Mouse (Mus musculus): ENCODE results near the gene Card6. TPM values are rescaled to one million over a fixed set of nuclear protein-coding genes. Genes with fewer than 3 reads are reported as not detected.

Card6 gene
- polyA plus RNA-seq (2014; fragmentation: Nextera tagmentation; extraction: Ambion mirVana): 1.9 and 2.1 TPM in 2 replicates

- Histone ChIP-seq H3K4me1 (ENCODE audit: control insufficient read depth, insufficient read depth, low read length) (no peaks in the 10 kb centered on the region), H3K4me2 (ENCODE audit: low read depth, low read length) (peak within 1 kb of the TSS; percentile 46), H3K36me3 (ENCODE audit: control insufficient read depth, insufficient read depth, low read length) (no peaks in the 10 kb centered on the region), H3K9me3 (ENCODE audit: control insufficient read depth, low read length) (no peaks in the 10 kb centered on the region), H3K27me3 (replicated peaks; ENCODE audit: control insufficient read depth, insufficient read depth, low read length) (no peaks in the 10 kb centered on the region), H3K4me3 (ENCODE audit: low read depth, low read length) (peak within 1 kb of the TSS; percentile 32), H3K27ac (replicated peaks; ENCODE audit: low read depth, low read length) (peak within 1 kb of the TSS; percentile 55), H3K9ac (ENCODE audit: low read depth, low read length) (peak within 1 kb of the TSS; percentile 49; the same call in 1 of the 2 replicates)
- no peak for ATAC-seq (ENCODE audit: low read depth)
- DNase-seq (ENCODE audit: low spot score): no peak
- WGBS: 50% methylated on average over 21 of the region's 21 CpGs
Measured at GRCm38 (mm10) chr15:5107686-5108654, at the start of gene Card6. Gene Card6, minus strand, starts transcription at chr15:5108539.

- ATAC-seq (ENCODE audit: low read depth) (no peak), DNase-seq (ENCODE audit: low spot score) (no peak)
- Histone ChIP-seq H3K36me3 (ENCODE audit: control insufficient read depth, insufficient read depth, low read length) (no peaks in the 10 kb centered on the region), H3K4me2 (ENCODE audit: low read depth, low read length) (no peak overlapping the region), H3K4me3 (ENCODE audit: low read depth, low read length) (no peak overlapping the region), H3K4me1 (ENCODE audit: control insufficient read depth, insufficient read depth, low read length) (no peaks in the 10 kb centered on the region), H3K9ac (ENCODE audit: low read depth, low read length) (no peak overlapping the region), H3K27me3 (replicated peaks; ENCODE audit: control insufficient read depth, insufficient read depth, low read length) (no peaks in the 10 kb centered on the region), H3K9me3 (ENCODE audit: control insufficient read depth, low read length) (no peaks in the 10 kb centered on the region), H3K27ac (replicated peaks; ENCODE audit: low read depth, low read length) (no peak overlapping the region)
- 43% methylated on average over 1 of the region's 1 CpGs for WGBS
Measured at GRCm38 (mm10) chr15:5157386-5157785, 49.0 kb upstream of the Card6 start.

- DNase-seq (ENCODE audit: low spot score) (no peak), ATAC-seq (ENCODE audit: low read depth) (no peak)
- 83% methylated on average over 4 of the region's 4 CpGs for WGBS
- H3K4me1 ChIP-seq (ENCODE audit: control insufficient read depth, insufficient read depth, low read length): no peaks in the 10 kb centered on the region
- no peaks in the 10 kb centered on the region for H3K9me3 ChIP-seq (ENCODE audit: control insufficient read depth, low read length)
- no peak overlapping the region for H3K4me2 ChIP-seq (ENCODE audit: low read depth, low read length)
- H3K4me3 ChIP-seq (ENCODE audit: low read depth, low read length): no peak overlapping the region
- no peak overlapping the region for H3K27ac ChIP-seq (replicated peaks; ENCODE audit: low read depth, low read length)
- no peaks in the 10 kb centered on the region for H3K27me3 ChIP-seq (replicated peaks; ENCODE audit: control insufficient read depth, insufficient read depth, low read length)
- H3K36me3 ChIP-seq (ENCODE audit: control insufficient read depth, insufficient read depth, low read length): no peaks in the 10 kb centered on the region
- H3K9ac ChIP-seq (ENCODE audit: low read depth, low read length): no peak overlapping the region
Measured at GRCm38 (mm10) chr15:5156355-5156754, 48.0 kb upstream of the Card6 start.

GRCm38 (mm10) chr15:5155093-5155492, 46.8 kb upstream of the Card6 start:
- no peak overlapping the region for H3K27ac ChIP-seq (replicated peaks; ENCODE audit: low read depth, low read length)
- DNase-seq (ENCODE audit: low spot score) (no peak), ATAC-seq (ENCODE audit: low read depth) (no peak)
- H3K4me2 ChIP-seq (ENCODE audit: low read depth, low read length): no peak overlapping the region
- no peaks in the 10 kb centered on the region for H3K27me3 ChIP-seq (replicated peaks; ENCODE audit: control insufficient read depth, insufficient read depth, low read length)
- no peaks in the 10 kb centered on the region for H3K9me3 ChIP-seq (ENCODE audit: control insufficient read depth, low read length)
- H3K4me3 ChIP-seq (ENCODE audit: low read depth, low read length): no peak overlapping the region
- no peak overlapping the region for H3K9ac ChIP-seq (ENCODE audit: low read depth, low read length)
- H3K4me1 ChIP-seq (ENCODE audit: control insufficient read depth, insufficient read depth, low read length): no peaks in the 10 kb centered on the region
- 63% methylated on average over 5 of the region's 5 CpGs for WGBS
- H3K36me3 ChIP-seq (ENCODE audit: control insufficient read depth, insufficient read depth, low read length): no peaks in the 10 kb centered on the region

GRCm38 (mm10) chr15:5154621-5155020, 46.3 kb upstream of the Card6 start:
- no peaks in the 10 kb centered on the region for H3K9me3 ChIP-seq (ENCODE audit: control insufficient read depth, low read length)
- DNase-seq (ENCODE audit: low spot score) (no peak), ATAC-seq (ENCODE audit: low read depth) (no peak)
- no peaks in the 10 kb centered on the region for H3K4me1 ChIP-seq (ENCODE audit: control insufficient read depth, insufficient read depth, low read length)
- H3K36me3 ChIP-seq (ENCODE audit: control insufficient read depth, insufficient read depth, low read length): no peaks in the 10 kb centered on the region
- H3K27ac ChIP-seq (replicated peaks; ENCODE audit: low read depth, low read length): no peak overlapping the region
- no peaks in the 10 kb centered on the region for H3K27me3 ChIP-seq (replicated peaks; ENCODE audit: control insufficient read depth, insufficient read depth, low read length)
- no peak overlapping the region for H3K4me2 ChIP-seq (ENCODE audit: low read depth, low read length)
- H3K9ac ChIP-seq (ENCODE audit: low read depth, low read length): no peak overlapping the region
- WGBS: 74% methylated on average over 9 of the region's 9 CpGs
- no peak overlapping the region for H3K4me3 ChIP-seq (ENCODE audit: low read depth, low read length)

DNA sequence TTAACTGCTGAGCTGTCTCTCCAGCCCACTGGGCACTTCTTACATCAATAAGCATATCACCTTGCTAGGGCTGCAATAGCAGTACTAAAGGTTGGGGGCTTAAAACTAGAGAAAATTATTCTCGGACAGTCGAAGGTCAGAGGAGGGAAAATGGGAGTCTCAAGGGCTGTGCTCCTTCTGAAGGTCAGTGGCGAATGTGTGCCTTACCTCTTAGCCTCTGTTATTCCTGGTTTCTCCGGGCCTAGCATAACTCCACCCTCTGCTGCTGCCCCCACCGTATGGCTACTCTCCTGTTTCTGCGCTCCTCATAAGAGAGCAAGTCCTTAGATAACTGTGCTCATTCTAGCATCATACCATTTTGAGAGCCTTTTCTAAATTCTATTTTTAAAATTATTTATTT, 43.8 kb upstream of the Card6 start:
- Histone ChIP-seq H3K4me1 (ENCODE audit: control insufficient read depth, insufficient read depth, low read length) (peaks cover 10% of the 10 kb centered on the region), H3K9me3 (ENCODE audit: control insufficient read depth, low read length) (no peaks in the 10 kb centered on the region), H3K27me3 (replicated peaks; ENCODE audit: control insufficient read depth, insufficient read depth, low read length) (no peaks in the 10 kb centered on the region), H3K36me3 (ENCODE audit: control insufficient read depth, insufficient read depth, low read length) (no peaks in the 10 kb centered on the region), H3K4me2 (ENCODE audit: low read depth, low read length) (no peak overlapping the region), H3K27ac (replicated peaks; ENCODE audit: low read depth, low read length) (no peak overlapping the region), H3K4me3 (ENCODE audit: low read depth, low read length) (no peak overlapping the region), H3K9ac (ENCODE audit: low read depth, low read length) (no peak overlapping the region)
- ATAC-seq (ENCODE audit: low read depth): no peak
- no peak for DNase-seq (ENCODE audit: low spot score)
- 94% methylated on average over 6 of the region's 6 CpGs for WGBS

- no peak for ATAC-seq (ENCODE audit: low read depth)
- Histone ChIP-seq H3K27me3 (replicated peaks; ENCODE audit: control insufficient read depth, insufficient read depth, low read length) (no peaks in the 10 kb centered on the region), H3K4me3 (ENCODE audit: low read depth, low read length) (no peak overlapping the region), H3K36me3 (ENCODE audit: control insufficient read depth, insufficient read depth, low read length) (0 out of 2 replicates have a peak, but pooled peaks cover 4% of the 10 kb centered on the region), H3K27ac (replicated peaks; ENCODE audit: low read depth, low read length) (no peak overlapping the region), H3K4me1 (ENCODE audit: control insufficient read depth, insufficient read depth, low read length) (peaks cover 23% of the 10 kb centered on the region), H3K9ac (ENCODE audit: low read depth, low read length) (no peak overlapping the region), H3K9me3 (ENCODE audit: control insufficient read depth, low read length) (no peaks in the 10 kb centered on the region), H3K4me2 (ENCODE audit: low read depth, low read length) (no peak overlapping the region)
- DNase-seq (ENCODE audit: low spot score): peak; percentile 22
- WGBS: 64% methylated on average over 4 of the region's 4 CpGs
Measured at GRCm38 (mm10) chr15:5149187-5149586, 40.8 kb upstream of the Card6 start.

DNA sequence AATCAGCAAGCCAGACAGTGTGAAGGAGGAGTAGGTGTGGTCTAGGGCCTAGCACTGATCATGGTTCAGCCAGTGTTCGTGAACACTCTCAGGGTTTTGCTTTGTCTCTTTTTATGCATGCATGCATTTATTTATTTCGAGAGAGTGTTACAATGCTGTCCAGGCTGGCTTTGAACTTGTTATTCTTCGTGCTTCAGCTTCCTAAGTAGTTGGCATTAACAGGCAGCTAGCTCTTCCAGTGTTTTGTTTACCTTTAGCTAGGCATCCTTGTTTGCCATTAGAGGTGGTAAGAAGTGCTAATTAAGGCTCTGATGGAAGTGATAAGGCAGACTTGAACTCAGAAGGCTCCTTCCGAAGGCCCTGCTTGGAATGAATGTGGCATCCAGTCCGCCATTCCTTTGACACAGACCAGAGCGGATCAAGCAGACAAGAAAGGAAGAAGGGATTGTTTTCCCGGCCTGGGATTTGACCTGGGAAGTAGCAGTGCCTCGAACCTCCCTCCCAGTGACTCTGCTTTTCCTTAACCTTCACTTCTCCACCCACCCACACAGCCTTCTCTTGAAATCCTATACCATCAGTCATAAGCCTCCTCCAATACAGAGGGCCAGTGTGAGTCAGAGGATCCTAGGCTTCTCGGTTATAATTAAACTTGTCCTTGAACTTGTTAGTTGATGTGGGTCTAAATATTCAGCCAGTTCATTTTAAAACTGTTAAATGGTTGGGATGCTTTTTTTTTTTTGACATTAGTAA, 37.0 kb upstream of the Card6 start:
- Histone ChIP-seq H3K27me3 (replicated peaks; ENCODE audit: control insufficient read depth, insufficient read depth, low read length) (no peaks in the 10 kb centered on the region), H3K36me3 (ENCODE audit: control insufficient read depth, insufficient read depth, low read length) (0 out of 2 replicates have a peak, but pooled peaks cover 4% of the 10 kb centered on the region), H3K9ac (ENCODE audit: low read depth, low read length) (peak overlapping the region; percentile 90; the same call in 1 of the 2 replicates), H3K9me3 (ENCODE audit: control insufficient read depth, low read length) (no peaks in the 10 kb centered on the region), H3K4me3 (ENCODE audit: low read depth, low read length) (peak overlapping the region; percentile 90), H3K27ac (replicated peaks; ENCODE audit: low read depth, low read length) (0 out of 2 replicates have a peak overlapping the region, but pooled peaks have one; percentile 17), H3K4me1 (ENCODE audit: control insufficient read depth, insufficient read depth, low read length) (peaks cover 23% of the 10 kb centered on the region), H3K4me2 (ENCODE audit: low read depth, low read length) (peak overlapping the region; percentile 69)
- DNase-seq (ENCODE audit: low spot score): no peak
- 40% methylated on average over 9 of the region's 9 CpGs for WGBS
- no peak for ATAC-seq (ENCODE audit: low read depth)

Measured in embryonic facial prominence, embryonic 14.5 days (tissue).